Mouse (Mus musculus) kidney, postnatal 0 days (tissue): Measurements from ENCODE around the gene Cradd. TPM values are rescaled to one million over a fixed set of nuclear protein-coding genes. Genes with fewer than 3 reads are reported as not detected.
A peak's percentile ranks its signal among the peaks of the same experiment; 100 is the strongest.

Experiments used
- ATAC-seq: fragments of 200-750 bp; cut with Nextera tagmentation; replicated peaks from 2 replicates; pipeline ENCODE4 v1.8.0; 2017; ENCODE audit warnings: low read depth, moderate number of reproducible peaks, moderate TSS enrichment, moderate library complexity; ENCODE audit not compliant: low FRiP score
- DNase-seq: peaks from one replicate; pipeline ENCODE4 v3.0.0-alpha.2; 2016; ENCODE audit warnings: low spot score
- H3K27ac ChIP-seq: fragments of 300-500 bp; sonication (generic); 2 replicates; pipeline ENCODE4 v1.5.1; 2014; ENCODE audit warnings: mild to moderate bottlenecking
- H3K27me3 ChIP-seq: fragments of 300-500 bp; sonication (generic); 2 replicates; pipeline ENCODE4 v1.6.1; 2014; ENCODE audit warnings: low read length, mixed read lengths; ENCODE audit not compliant: insufficient read depth
- H3K36me3 ChIP-seq: fragments of 300-500 bp; sonication (generic); 2 replicates; pipeline ENCODE4 v1.6.1; 2014; ENCODE audit warnings: low read length, mixed read lengths; ENCODE audit not compliant: insufficient read depth
- H3K4me1 ChIP-seq: fragments of 300-500 bp; sonication (generic); replicated peaks from 2 replicates; pipeline ENCODE4 v1.6.1; 2014; ENCODE audit warnings: antibody characterized with exemption, low read length, mixed read lengths; ENCODE audit not compliant: insufficient read depth
- H3K4me2 ChIP-seq: fragments of 300-500 bp; sonication (generic); 2 replicates; pipeline ENCODE4 v1.6.1; 2014; ENCODE audit warnings: mild to moderate bottlenecking, low read length, moderate library complexity, mixed read lengths
- H3K4me3 ChIP-seq: fragments of 300-500 bp; sonication (generic); replicated peaks from 2 replicates; pipeline ENCODE4 v1.5.1; 2014; ENCODE audit warnings: low read depth, low read length
- H3K9ac ChIP-seq: fragments of 300-500 bp; sonication (generic); 2 replicates; pipeline ENCODE4 v1.6.1; 2014; ENCODE audit warnings: low read depth, low read length
- H3K9me3 ChIP-seq: fragments of 300-500 bp; sonication (generic); replicated peaks from 2 replicates; pipeline ENCODE4 v1.6.1; 2016; ENCODE audit warnings: low read length, inconsistent platforms, mixed read lengths
- CTCF ChIP-seq: IDR thresholded peaks from 2 replicates; pipeline ENCODE4 v1.5.1; 2016; ENCODE audit warnings: antibody characterized with exemption, low read depth, mild to moderate bottlenecking, moderate library complexity
- WGBS: fragments of 180-500 bp; shearing (Covaris S2); extraction: QIAGEN DNeasy Blood & Tissue Kit; methylation state at CpG from one replicate; pipeline ENCODE4 v1.1.7; 2014; 5-methylcytosine and 5-hydroxymethylcytosine counted together
- polyA plus RNA-seq: library from polyadenylated mRNA; unstranded; fragments of >200 nt; fragmentation: Nextera tagmentation; extraction: Ambion mirVana; gene quantifications from 2 replicates; pipeline ENCODE4 v1.2.1, GENCODE M21; 2015

The Cradd gene
- polyA plus RNA-seq, 1 experiment from 2014 or later, result 10.5 TPM

- Histone ChIP-seq H3K4me3 (no peak overlapping the region), H3K4me1 (peaks cover 24% of the 10 kb centered on the region), H3K27me3 (no peaks in the 10 kb centered on the region), H3K4me2 (no peak overlapping the region), H3K9me3 (no peaks in the 10 kb centered on the region), H3K9ac (no peak overlapping the region), H3K36me3 (no peaks in the 10 kb centered on the region), H3K27ac (no peak overlapping the region)
- WGBS, result 30% methylated on average over 1 of the region's 1 CpGs
- no peak for TF ChIP-seq CTCF
- no peak for ATAC-seq
- no peak for DNase-seq
These were observed 174.3 kb downstream of the Cradd start for GRCm38 (mm10) chr10:95149666-95150065.

- Histone ChIP-seq H3K4me2 (no peak overlapping the region), H3K27ac (no peak overlapping the region), H3K27me3 (no peaks in the 10 kb centered on the region), H3K9ac (no peak overlapping the region), H3K9me3 (no peaks in the 10 kb centered on the region), H3K36me3 (no peaks in the 10 kb centered on the region), H3K4me1 (peaks cover 34% of the 10 kb centered on the region), H3K4me3 (no peak overlapping the region)
- ATAC-seq (no peak), DNase-seq (no peak)
- TF ChIP-seq CTCF, result no peak
- WGBS, result 79% methylated on average over 3 of the region's 3 CpGs
These were observed 175.3 kb downstream of the Cradd start for GRCm38 (mm10) chr10:95148641-95149040.

GRCm38 (mm10) chr10:95147136-95147901 lies 176.6 kb downstream of the Cradd start:
- H3K36me3 ChIP-seq, result no peaks in the 10 kb centered on the region
- H3K4me1 ChIP-seq, result peaks cover 47% of the 10 kb centered on the region

GRCm38 (mm10) chr10:95146491-95146890 lies 177.4 kb downstream of the Cradd start:
- Histone ChIP-seq H3K4me1 (peaks cover 49% of the 10 kb centered on the region), H3K9me3 (no peaks in the 10 kb centered on the region), H3K27me3 (no peaks in the 10 kb centered on the region), H3K4me3 (no peak overlapping the region), H3K36me3 (no peaks in the 10 kb centered on the region), H3K9ac (no peak overlapping the region), H3K27ac (peak overlapping the region; percentile 48), H3K4me2 (no peak overlapping the region)
- TF ChIP-seq CTCF, result no peak
- ATAC-seq (no peak), DNase-seq (peak; percentile 42)
- WGBS, result 32% methylated on average over 5 of the region's 5 CpGs

More at GRCm38 (mm10) chr10:95147136-95147901, 176.6 kb downstream of the Cradd start:
- Histone ChIP-seq H3K27me3 (no peaks in the 10 kb centered on the region), H3K4me3 (no peak overlapping the region), H3K27ac (peak overlapping the region; percentile 48; the same call in 1 of the 2 replicates), H3K4me2 (no peak overlapping the region), H3K9ac (no peak overlapping the region), H3K9me3 (no peaks in the 10 kb centered on the region)
- DNase-seq, result no peak
- ATAC-seq, result no peak
- peak; percentile 39; the same call in 1 of the 2 replicates for TF ChIP-seq CTCF
- 74% methylated on average over 6 of the region's 6 CpGs for WGBS

GRCm38 (mm10) chr10:95145204-95145926 lies 178.6 kb downstream of the Cradd start:
- peak overlapping the region; percentile 62 for H3K27ac ChIP-seq
- no peaks in the 10 kb centered on the region for H3K9me3 ChIP-seq
- 0 out of 2 replicates have a peak, but pooled peaks have one; percentile 14 for TF ChIP-seq CTCF
- no peak overlapping the region for H3K9ac ChIP-seq
- H3K27me3 ChIP-seq, result no peaks in the 10 kb centered on the region
- H3K4me1 ChIP-seq, result peaks cover 49% of the 10 kb centered on the region
- WGBS, result 36% methylated on average over 9 of the region's 9 CpGs
- H3K4me3 ChIP-seq, result no peak overlapping the region
- ATAC-seq (no peak), DNase-seq (peak; percentile 77)
- no peaks in the 10 kb centered on the region for H3K36me3 ChIP-seq
- H3K4me2 ChIP-seq, result peak overlapping the region; percentile 26; the same call in 1 of the 2 replicates

- Histone ChIP-seq H3K9ac (no peak overlapping the region), H3K4me1 (peaks cover 49% of the 10 kb centered on the region), H3K27ac (peak overlapping the region; percentile 67; the same call in 1 of the 2 replicates), H3K27me3 (no peaks in the 10 kb centered on the region), H3K36me3 (no peaks in the 10 kb centered on the region), H3K9me3 (no peaks in the 10 kb centered on the region), H3K4me3 (no peak overlapping the region), H3K4me2 (no peak overlapping the region)
- TF ChIP-seq CTCF, result no peak
- WGBS, result 45% methylated on average over 6 of the region's 6 CpGs
- ATAC-seq (no peak), DNase-seq (peak; percentile 54)
These were observed 179.4 kb downstream of the Cradd start for GRCm38 (mm10) chr10:95144414-95145130.
